Mouse (Mus musculus): Measurements from ENCODE around the gene Pclaf. TPM values are rescaled to one million over a fixed set of nuclear protein-coding genes. Genes with fewer than 3 reads are reported as not detected.

The Pclaf gene
- polyA plus RNA-seq, 1 experiment from 2014 or later: 131 TPM

GRCm38 (mm10) chr9:65951082-65951587 is 61.1 kb downstream of the Pclaf start:
- H3K36me3 ChIP-seq (ENCODE audit: control insufficient read depth, insufficient read depth, low read length): 0 out of 2 replicates have a peak, but pooled peaks cover 6% of the 10 kb centered on the region

More at GRCm38 (mm10) chr9:65951082-65951587, 61.1 kb downstream of the Pclaf start:
- Histone ChIP-seq H3K4me2 (ENCODE audit: low read depth, low read length) (no peak overlapping the region), H3K27me3 (ENCODE audit: control insufficient read depth, insufficient read depth, low read length) (no peaks in the 10 kb centered on the region), H3K27ac (ENCODE audit: low read length) (no peak overlapping the region), H3K9ac (ENCODE audit: low read length) (no peak overlapping the region), H3K4me3 (replicated peaks; ENCODE audit: low read length) (no peak overlapping the region), H3K9me3 (replicated peaks; ENCODE audit: control insufficient read depth, low read length) (no peaks in the 10 kb centered on the region), H3K4me1 (ENCODE audit: control insufficient read depth, insufficient read depth, low read length) (no peaks in the 10 kb centered on the region)
- WGBS: 78% methylated on average over 3 of the region's 3 CpGs
- no peak for ATAC-seq (ENCODE audit: insufficient read depth, low FRiP score)

Other genes with a start within 250 kb of the Pclaf start
- 200 and 218 TPM in 2 replicates for gene Oaz2, start 222.2 kb upstream of the Pclaf start, polyA plus RNA-seq (2015; fragmentation: Nextera tagmentation; extraction: Ambion mirVana)
- gene Zfp609, start 62.7 kb upstream of the Pclaf start, polyA plus RNA-seq (2015; fragmentation: Nextera tagmentation; extraction: Ambion mirVana): 3.8 and 5.0 TPM in 2 replicates
- gene Trip4, start 18.6 kb downstream of the Pclaf start, polyA plus RNA-seq (2015; fragmentation: Nextera tagmentation; extraction: Ambion mirVana): 25.5 and 29.3 TPM in 2 replicates
- gene Csnk1g1, start 18.7 kb downstream of the Pclaf start, polyA plus RNA-seq (2015; fragmentation: Nextera tagmentation; extraction: Ambion mirVana): 13.1 and 14.1 TPM in 2 replicates
- 835 and 861 TPM in 2 replicates for gene Ppib, start 170.0 kb downstream of the Pclaf start, polyA plus RNA-seq (2015; fragmentation: Nextera tagmentation; extraction: Ambion mirVana)
- 3.1 and 4.3 TPM in 2 replicates for gene Snx22, start 179.5 kb downstream of the Pclaf start, polyA plus RNA-seq (2015; fragmentation: Nextera tagmentation; extraction: Ambion mirVana)
- 121 and 122 TPM in 2 replicates for gene Snx1, start 236.3 kb downstream of the Pclaf start, polyA plus RNA-seq (2015; fragmentation: Nextera tagmentation; extraction: Ambion mirVana)
- gene Ciao2a, start 236.4 kb downstream of the Pclaf start, polyA plus RNA-seq (2015; fragmentation: Nextera tagmentation; extraction: Ambion mirVana): 144 and 158 TPM in 2 replicates

All from stomach, embryonic 16.5 days (tissue).